Mouse (Mus musculus): ENCODE measurements at regions not wholly inside any gene's neighbourhood (a gene's known extent, or its start where the extent isn't known, plus 50 kb on each side); places are given as distances from the start of the nearest gene placed in this dataset.

- TF ChIP-seq POLR2A (IDR thresholded peaks at IDR 0.05; ENCODE audit: insufficient read length, low read depth) (no peak), MAX (IDR thresholded peaks at IDR 0.05; ENCODE audit: low read depth) (no peak), MYOG (IDR thresholded peaks at IDR 0.05; ENCODE audit: control insufficient read depth in 1 of 3, insufficient read depth in 1 of 3, insufficient read length in 2 of 3, low read depth in 2 of 3) (no peak), USF1 (IDR thresholded peaks at IDR 0.05; ENCODE audit: low read depth) (no peak), REST (IDR thresholded peaks at IDR 0.05; ENCODE audit: insufficient read depth, insufficient read length) (no peak), TCF12 (IDR thresholded peaks at IDR 0.05; ENCODE audit: insufficient read depth, poor library complexity, severe bottlenecking) (no peak), E2F4 (IDR thresholded peaks at IDR 0.05; ENCODE audit: insufficient read depth) (no peak), MYOD1 (IDR thresholded peaks at IDR 0.05; ENCODE audit: control insufficient read depth in 1 of 3, insufficient read length in 2 of 3, low read depth in 2 of 3) (no peak), CEBPB (IDR thresholded peaks at IDR 0.05; ENCODE audit: insufficient read depth, poor library complexity, severe bottlenecking) (no peak), TCF3 (IDR thresholded peaks at IDR 0.05; ENCODE audit: insufficient read length, low read depth) (no peak), SRF (IDR thresholded peaks at IDR 0.05; ENCODE audit: control insufficient read depth, insufficient read length, low read depth) (no peak), POLR2AphosphoS2 (IDR thresholded peaks at IDR 0.05; ENCODE audit: insufficient read length, low read depth) (no peak)
- no peaks in the 10 kb centered on the region for H3K27me3 ChIP-seq (ENCODE audit: control insufficient read depth, insufficient read depth, insufficient read length)
- H3K4me3 ChIP-seq, result no peak overlapping the region
- no peaks in the 10 kb centered on the region for H3K36me3 ChIP-seq (ENCODE audit: control insufficient read depth, insufficient read depth)
- no peak overlapping the region for H3K4me2 ChIP-seq (ENCODE audit: low read depth)
- H3K79me2 ChIP-seq (ENCODE audit: control insufficient read depth, insufficient read depth), result no peaks in the 10 kb centered on the region
- no peak overlapping the region for H3ac ChIP-seq (ENCODE audit: control insufficient read depth, insufficient read length)
Measured at GRCm38 (mm10) chr12:35824587-35824987, 100.8 kb upstream of the Agr3 start.

DNA sequence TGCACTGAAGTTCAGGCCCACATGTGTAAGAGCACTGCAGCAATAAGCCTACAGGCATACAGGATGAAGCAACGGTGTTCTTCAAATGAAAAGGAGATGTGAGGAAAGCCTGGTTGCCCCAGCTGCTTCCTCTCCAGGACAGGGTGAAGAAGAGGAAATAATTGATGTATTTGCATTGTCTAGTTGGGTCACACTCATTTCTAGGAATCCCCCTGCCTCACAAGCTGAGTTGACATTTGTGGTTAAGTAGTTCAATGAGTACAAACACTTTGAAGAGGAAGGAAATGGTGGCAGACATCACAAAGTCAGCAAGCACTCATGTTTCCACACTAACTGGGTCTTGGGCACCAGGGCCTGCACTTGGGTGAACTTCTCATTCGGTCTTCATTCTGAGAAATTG, 126.2 kb upstream of the Agr3 start:
- Histone ChIP-seq H3K4me2 (ENCODE audit: low read depth) (no peak overlapping the region), H3K27me3 (ENCODE audit: control insufficient read depth, insufficient read depth, insufficient read length) (no peaks in the 10 kb centered on the region), H3K79me2 (ENCODE audit: control insufficient read depth, insufficient read depth) (no peaks in the 10 kb centered on the region), H3K36me3 (ENCODE audit: control insufficient read depth, insufficient read depth) (no peaks in the 10 kb centered on the region), H3ac (ENCODE audit: control insufficient read depth, insufficient read length) (no peak overlapping the region), H3K4me3 (no peak overlapping the region)
- TF ChIP-seq REST (IDR thresholded peaks at IDR 0.05; ENCODE audit: insufficient read depth, insufficient read length) (no peak), POLR2A (IDR thresholded peaks at IDR 0.05; ENCODE audit: insufficient read length, low read depth) (no peak), SRF (IDR thresholded peaks at IDR 0.05; ENCODE audit: control insufficient read depth, insufficient read length, low read depth) (no peak), MYOG (IDR thresholded peaks at IDR 0.05; ENCODE audit: control insufficient read depth in 1 of 3, insufficient read depth in 1 of 3, insufficient read length in 2 of 3, low read depth in 2 of 3) (no peak), POLR2AphosphoS2 (IDR thresholded peaks at IDR 0.05; ENCODE audit: insufficient read length, low read depth) (no peak), CEBPB (IDR thresholded peaks at IDR 0.05; ENCODE audit: insufficient read depth, poor library complexity, severe bottlenecking) (no peak), E2F4 (IDR thresholded peaks at IDR 0.05; ENCODE audit: insufficient read depth) (no peak), MYOD1 (IDR thresholded peaks at IDR 0.05; ENCODE audit: control insufficient read depth in 1 of 3, insufficient read length in 2 of 3, low read depth in 2 of 3) (no peak), TCF3 (IDR thresholded peaks at IDR 0.05; ENCODE audit: insufficient read length, low read depth) (no peak), MAX (IDR thresholded peaks at IDR 0.05; ENCODE audit: low read depth) (no peak), USF1 (IDR thresholded peaks at IDR 0.05; ENCODE audit: low read depth) (no peak), TCF12 (IDR thresholded peaks at IDR 0.05; ENCODE audit: insufficient read depth, poor library complexity, severe bottlenecking) (no peak)

GRCm38 (mm10) chr12:35775396-35775795, 150.0 kb upstream of the Agr3 start:
- H3K27me3 ChIP-seq (ENCODE audit: control insufficient read depth, insufficient read depth, insufficient read length), result no peaks in the 10 kb centered on the region
- no peak for TF ChIP-seq POLR2AphosphoS2 (IDR thresholded peaks at IDR 0.05; ENCODE audit: insufficient read length, low read depth)
- no peaks in the 10 kb centered on the region for H3K36me3 ChIP-seq (ENCODE audit: control insufficient read depth, insufficient read depth)
- no peak overlapping the region for H3ac ChIP-seq (ENCODE audit: control insufficient read depth, insufficient read length)
- H3K4me2 ChIP-seq (ENCODE audit: low read depth), result no peak overlapping the region
- H3K4me3 ChIP-seq, result no peak overlapping the region
- no peaks in the 10 kb centered on the region for H3K79me2 ChIP-seq (ENCODE audit: control insufficient read depth, insufficient read depth)

DNA sequence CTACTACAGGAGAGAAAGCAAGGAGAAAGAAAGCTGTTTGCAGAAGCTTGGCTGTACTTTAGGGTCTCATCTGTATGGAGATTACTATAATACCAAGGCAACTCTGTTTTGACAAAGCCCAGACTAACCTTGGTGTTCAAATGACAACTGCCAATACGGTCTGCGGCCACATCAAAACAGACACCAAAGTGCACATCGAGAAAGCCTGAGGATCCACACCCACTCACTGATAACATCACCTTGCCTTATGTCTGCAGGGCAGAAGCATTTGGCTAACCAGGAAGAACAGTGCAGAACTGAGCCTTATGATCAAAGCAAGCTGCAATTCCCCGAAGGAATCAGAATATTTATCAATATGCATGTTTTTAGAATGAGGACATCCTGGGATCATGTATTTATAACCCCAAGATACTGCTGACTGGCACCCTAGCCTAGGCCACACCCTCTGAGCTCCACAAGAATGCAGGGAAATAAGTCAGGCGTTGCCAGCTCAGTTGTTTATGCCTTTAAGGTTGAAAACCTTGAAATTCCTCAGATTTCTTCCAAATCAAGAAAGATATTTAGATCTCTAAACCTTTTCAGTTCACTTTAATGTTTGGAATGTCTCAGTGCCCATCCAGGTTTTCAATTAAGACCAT, 154.9 kb upstream of the Agr3 start:
- H3K36me3 ChIP-seq (ENCODE audit: control insufficient read depth, insufficient read depth), result no peaks in the 10 kb centered on the region
- H3K4me2 ChIP-seq (ENCODE audit: low read depth), result no peak overlapping the region
- no peaks in the 10 kb centered on the region for H3K27me3 ChIP-seq (ENCODE audit: control insufficient read depth, insufficient read depth, insufficient read length)
- TF ChIP-seq SRF (IDR thresholded peaks at IDR 0.05; ENCODE audit: control insufficient read depth, insufficient read length, low read depth) (no peak), MYOG (IDR thresholded peaks at IDR 0.05; ENCODE audit: control insufficient read depth in 1 of 3, insufficient read depth in 1 of 3, insufficient read length in 2 of 3, low read depth in 2 of 3) (no peak), REST (IDR thresholded peaks at IDR 0.05; ENCODE audit: insufficient read depth, insufficient read length) (no peak), MAX (IDR thresholded peaks at IDR 0.05; ENCODE audit: low read depth) (no peak), POLR2AphosphoS2 (IDR thresholded peaks at IDR 0.05; ENCODE audit: insufficient read length, low read depth) (no peak), TCF3 (IDR thresholded peaks at IDR 0.05; ENCODE audit: insufficient read length, low read depth) (no peak)
- H3ac ChIP-seq (ENCODE audit: control insufficient read depth, insufficient read length), result no peak overlapping the region
- H3K79me2 ChIP-seq (ENCODE audit: control insufficient read depth, insufficient read depth), result no peaks in the 10 kb centered on the region
- no peak overlapping the region for H3K4me3 ChIP-seq

DNA sequence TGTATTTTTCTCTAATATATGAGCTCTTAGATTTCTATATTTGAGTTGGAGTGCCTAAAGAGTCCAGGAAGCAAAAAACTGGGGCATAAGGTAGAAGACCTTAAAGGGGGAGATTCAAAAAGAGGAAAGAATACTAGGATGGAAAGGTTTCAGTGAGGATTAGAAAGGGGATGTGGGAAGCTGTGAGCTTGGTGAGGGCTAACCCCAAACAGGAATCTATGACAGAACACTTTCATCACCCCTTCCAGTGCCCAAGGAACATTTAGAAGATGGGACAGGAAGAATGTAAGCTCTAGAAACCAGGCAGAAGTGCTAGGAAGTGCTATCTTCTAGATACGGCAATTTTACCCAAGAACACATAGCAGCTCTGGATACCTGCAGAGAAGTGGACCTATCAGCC, 166.5 kb upstream of the Agr3 start:
- no peak overlapping the region for H3K4me2 ChIP-seq (ENCODE audit: low read depth)
- no peaks in the 10 kb centered on the region for H3K27me3 ChIP-seq (ENCODE audit: control insufficient read depth, insufficient read depth, insufficient read length)
- no peak overlapping the region for H3K4me3 ChIP-seq
- no peaks in the 10 kb centered on the region for H3K36me3 ChIP-seq (ENCODE audit: control insufficient read depth, insufficient read depth)
- no peak overlapping the region for H3ac ChIP-seq (ENCODE audit: control insufficient read depth, insufficient read length)
- no peaks in the 10 kb centered on the region for H3K79me2 ChIP-seq (ENCODE audit: control insufficient read depth, insufficient read depth)
- no peak for TF ChIP-seq SRF (IDR thresholded peaks at IDR 0.05; ENCODE audit: control insufficient read depth, insufficient read length, low read depth)
- no peak for TF ChIP-seq TCF12 (IDR thresholded peaks at IDR 0.05; ENCODE audit: insufficient read depth, poor library complexity, severe bottlenecking)
- no peak for TF ChIP-seq MYOD1 (IDR thresholded peaks at IDR 0.05; ENCODE audit: control insufficient read depth in 1 of 3, insufficient read length in 2 of 3, low read depth in 2 of 3)
- no peak for TF ChIP-seq POLR2AphosphoS2 (IDR thresholded peaks at IDR 0.05; ENCODE audit: insufficient read length, low read depth)
- no peak for TF ChIP-seq MYOG (IDR thresholded peaks at IDR 0.05; ENCODE audit: control insufficient read depth in 1 of 3, insufficient read depth in 1 of 3, insufficient read length in 2 of 3, low read depth in 2 of 3)
- TF ChIP-seq E2F4 (IDR thresholded peaks at IDR 0.05; ENCODE audit: insufficient read depth), result no peak
- no peak for TF ChIP-seq TCF3 (IDR thresholded peaks at IDR 0.05; ENCODE audit: insufficient read length, low read depth)

Measured in myocyte (in vitro differentiated cells).